ENCODE assay signal across 8 mouse cellular contexts in genomic region chr9:107707701-107708438, GRCm38 (mm10). TPM values are rescaled to one million over a fixed set of nuclear protein-coding genes. Genes with fewer than 3 reads are reported as not detected.
DNase-seq lines count a peak whose midpoint lies in the region; ATAC-seq lines count a peak whose summit lies in the region.

No protein-coding gene starts in this region.

- H3K36me3 ChIP-seq in neural tube, embryonic 13.5 days, result peaks cover 15% of the 10 kb centered on the region

- peak; percentile 57 for DNase-seq in cerebellum, adult 9-11 months
- DNase-seq in cerebellum, adult 9-10 months, result no peak
- peak; percentile 27 for DNase-seq in thymus, postnatal 14 days
- DNase-seq in thymus, postnatal 10 days (ENCODE audit: low spot score in 2 of 2), result no peak
- DNase-seq in kidney, postnatal 4 days, result peak; percentile 52 to 60
- no peak for DNase-seq in layer of hippocampus, postnatal 14 days (ENCODE audit: low spot score in 2 of 2)
- no peak for DNase-seq in gastrocnemius, postnatal 10 days

- H3K4me2 ChIP-seq in neural tube, embryonic 13.5 days, result peak overlapping the region; percentile 90

- peak overlapping the region; percentile 88 for H3K27ac ChIP-seq in neural tube, embryonic 13.5 days (replicated peaks)

- peaks cover 53% of the 10 kb centered on the region for H3K27me3 ChIP-seq in neural tube, embryonic 13.5 days

- ATAC-seq in neural tube, embryonic 13.5 days (ENCODE audit: low read depth), result peak; percentile 19

- H3K9ac ChIP-seq in neural tube, embryonic 13.5 days, result peak overlapping the region; percentile 96

- peaks cover 71% of the 10 kb centered on the region for H3K4me1 ChIP-seq in neural tube, embryonic 13.5 days (replicated peaks)

- no peaks in the 10 kb centered on the region for H3K9me3 ChIP-seq in neural tube, embryonic 13.5 days

- H3K4me3 ChIP-seq in neural tube, embryonic 13.5 days, result peak overlapping the region; percentile 78

- under 1% methylated on average over 17 of the region's 17 CpGs for whole genome bisulfite sequencing in neural tube, embryonic 13.5 days

RNA-seq across cellular contexts. Expression of gene Sema3f, which starts 2.4 kb away (rescaled TPM):
- polyA plus RNA-seq in neural tube, embryonic 13.5 days (2015; fragmentation: Nextera tagmentation; extraction: Ambion mirVana), result 12.2 and 13.2 TPM in 2 replicates
- total RNA-seq in layer of hippocampus, postnatal 14 days (2021), result 1 to 10 TPM; 4.3 to 4.8 TPM
- total RNA-seq in gastrocnemius, postnatal 10 days (2021), result 10 to 100 TPM; 11.9 to 18.0 TPM

RNA-seq across cellular contexts. Expression of gene Gnat1, which starts 28.4 kb away (rescaled TPM):
- 0.96 and 2.4 TPM in 2 replicates for polyA plus RNA-seq in neural tube, embryonic 13.5 days (2015; fragmentation: Nextera tagmentation; extraction: Ambion mirVana)
- total RNA-seq in layer of hippocampus, postnatal 14 days (2021), result under 1 TPM in 1 of 2 experiments, not detected in 1; 0.60 TPM
- not detected for total RNA-seq in gastrocnemius, postnatal 10 days (2021)

RNA-seq across cellular contexts. Expression of gene Slc38a3, which starts 38.5 kb away (rescaled TPM):
- 23.9 and 25.6 TPM in 2 replicates for polyA plus RNA-seq in neural tube, embryonic 13.5 days (2015; fragmentation: Nextera tagmentation; extraction: Ambion mirVana)
- 10 to 100 TPM; 83.3 to 98.4 TPM for total RNA-seq in layer of hippocampus, postnatal 14 days (2021)
- total RNA-seq in gastrocnemius, postnatal 10 days (2021), result 10 to 100 TPM; 17.6 to 20.4 TPM

Comparison
In these comparisons a context has a peak if more than half of its experiments do, and no peak if none do; other contexts are left out.
1. DNase-seq: peak in cerebellum, adult 9-11 months (single experiment), thymus, postnatal 14 days (single experiment) and kidney, postnatal 4 days (2 of 2); none in cerebellum, adult 9-10 months (single experiment), thymus, postnatal 10 days (0 of 2), layer of hippocampus, postnatal 14 days (0 of 2) and gastrocnemius, postnatal 10 days (single experiment).